Mouse (Mus musculus) skeletal muscle tissue, postnatal 0 days (tissue): ENCODE measurements around the gene Stfa2l1. TPM values are rescaled to one million over a fixed set of nuclear protein-coding genes. Genes with fewer than 3 reads are reported as not detected.

Experiments used
- polyA plus RNA-seq: library from polyadenylated mRNA; unstranded; fragments of >200 nt; fragmentation: Nextera tagmentation; extraction: Ambion mirVana; gene quantifications from 2 replicates; pipeline ENCODE4 v1.2.1, GENCODE M21; 2015

Gene Stfa2l1
- 1.7 and 1.8 TPM in 2 replicates for polyA plus RNA-seq

DNA sequence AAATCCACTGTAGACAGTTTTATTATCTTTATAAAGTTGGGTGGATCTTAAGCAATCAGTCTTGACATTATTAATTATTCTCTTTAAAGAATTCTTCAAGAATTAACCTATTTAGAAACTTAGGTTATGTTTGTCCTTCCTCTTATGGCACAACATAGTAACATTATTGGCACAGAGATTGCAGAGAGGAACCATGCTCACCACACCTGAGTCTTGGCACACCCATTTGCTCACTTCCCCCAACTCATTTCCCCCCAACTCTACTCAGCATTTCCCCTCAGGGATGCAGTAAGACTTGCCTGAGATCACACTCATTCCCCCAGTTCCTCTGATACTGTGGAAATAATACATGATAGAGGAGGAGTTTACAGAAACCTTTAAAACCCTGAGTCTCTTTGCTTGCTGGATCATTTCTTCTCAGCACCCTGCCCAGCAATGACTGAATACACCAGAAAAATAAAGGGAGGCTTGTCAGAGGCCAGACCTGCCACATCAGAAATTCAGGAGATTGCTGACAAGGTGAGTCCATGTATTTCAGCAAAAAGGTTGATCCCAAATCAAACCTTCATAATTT is at the start of gene Stfa2l1:
TSS of gene Stfa2l1 (plus strand) at position 410 of the 574 bp plus-strand sequence.

DNA sequence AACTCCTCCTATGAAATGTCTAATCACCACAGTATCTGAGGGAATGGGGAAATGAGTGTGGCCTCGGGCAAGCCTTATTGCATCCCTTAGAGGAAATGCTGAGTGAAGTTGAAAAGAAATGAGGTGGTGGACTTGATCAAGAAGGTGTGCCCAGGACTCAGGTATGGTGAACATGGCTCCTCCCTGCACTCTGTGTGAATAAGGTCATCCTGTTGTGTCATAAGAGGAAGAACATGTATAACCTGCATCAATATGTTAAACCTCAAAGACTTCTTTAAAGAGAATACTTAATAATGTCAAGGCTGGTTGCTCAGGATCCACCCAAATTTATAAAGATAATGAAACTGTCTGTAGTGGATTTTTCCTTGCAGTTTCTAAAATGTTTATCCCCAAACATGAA is 25.5 kb upstream of the Stfa2l1 start, which contains the start of gene Csta1:
TSS of gene Csta1 (minus strand) at position 101 of the 400 bp plus-strand sequence.

DNA sequence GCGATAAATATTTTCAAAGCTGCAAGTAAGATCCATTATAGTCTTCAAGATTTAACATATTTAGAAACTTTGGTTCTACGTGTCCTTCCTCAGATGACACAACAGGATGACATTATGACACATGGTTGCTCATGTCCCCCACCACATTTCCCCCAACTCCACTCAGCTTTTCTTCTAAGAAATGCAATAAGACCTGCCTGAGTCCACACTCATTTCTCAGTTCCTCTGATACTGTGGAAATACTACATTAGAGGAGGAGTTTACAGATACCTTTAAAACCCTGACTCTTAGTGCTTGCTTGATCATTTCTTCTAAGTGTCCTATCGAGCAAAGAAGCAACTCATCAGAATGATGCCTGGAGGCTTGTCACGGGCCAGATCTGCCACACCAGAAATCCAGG is 27.3 kb downstream of the Stfa2l1 start, which contains the start of gene Gm5483:
TSS of gene Gm5483 (plus strand) at position 301 of the 400 bp plus-strand sequence.

DNA sequence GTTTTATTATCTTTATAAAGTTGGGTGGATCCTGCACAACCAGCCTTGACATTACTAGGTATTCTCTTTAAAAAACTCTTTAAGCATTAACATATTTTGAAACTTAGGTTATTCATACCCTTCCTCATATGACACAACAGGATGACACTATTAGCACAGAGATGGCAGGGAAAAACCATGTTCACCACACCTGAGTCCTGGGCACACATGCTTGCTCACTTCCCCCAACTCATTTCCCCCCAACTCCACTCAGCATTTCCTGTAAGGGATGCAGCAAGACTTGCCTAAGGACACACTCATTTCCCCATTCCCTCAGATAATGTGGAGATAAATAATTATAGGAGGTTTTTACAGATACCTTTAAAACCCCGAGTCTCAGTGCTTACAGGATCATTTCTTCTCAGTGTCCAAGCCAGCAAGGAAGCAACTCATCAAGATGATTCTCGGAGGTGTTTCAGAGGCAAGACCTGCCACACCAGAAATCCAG is 53.4 kb downstream of the Stfa2l1 start, which contains the start of gene Gm5416:
TSS of gene Gm5416 (plus strand) at position 437 of the 487 bp plus-strand sequence.

Other genes with a start within 250 kb of the Stfa2l1 start
- gene Parp9, start 218.3 kb upstream of the Stfa2l1 start, polyA plus RNA-seq: 7.3 TPM in 2 replicates
- gene Dtx3l, start 217.7 kb upstream of the Stfa2l1 start, polyA plus RNA-seq: 3.4 and 4.0 TPM in 2 replicates
- 26.2 and 28.8 TPM in 2 replicates for gene Kpna1, start 178.1 kb upstream of the Stfa2l1 start, polyA plus RNA-seq
- gene Wdr5b, start 115.6 kb upstream of the Stfa2l1 start, polyA plus RNA-seq: 5.3 and 5.9 TPM in 2 replicates
- 265 and 287 TPM in 2 replicates for gene Fam162a, start 85.2 kb upstream of the Stfa2l1 start, polyA plus RNA-seq
- gene Ccdc58, start 85.1 kb upstream of the Stfa2l1 start, polyA plus RNA-seq: 65.8 and 66.0 TPM in 2 replicates
- 5.2 TPM in 1 of 2 replicates, not detected in the other for gene Csta1, start 25.6 kb upstream of the Stfa2l1 start, polyA plus RNA-seq
- 1.6 and 3.9 TPM in 2 replicates for gene Gm5483, start 27.4 kb downstream of the Stfa2l1 start, polyA plus RNA-seq
- gene Gm5416, start 53.6 kb downstream of the Stfa2l1 start, polyA plus RNA-seq: not detected in 2 replicates
- gene 2010005H15Rik, start 64.7 kb downstream of the Stfa2l1 start, polyA plus RNA-seq: 0.51 and 1.3 TPM in 2 replicates
- 3.5 and 39.7 TPM in 2 replicates for gene Stfa1, start 120.1 kb downstream of the Stfa2l1 start, polyA plus RNA-seq
- gene BC117090, start 177.5 kb downstream of the Stfa2l1 start, polyA plus RNA-seq: 0.78 TPM in 1 of 2 replicates, not detected in the other
- 3.8 and 147 TPM in 2 replicates for gene BC100530, start 210.9 kb downstream of the Stfa2l1 start, polyA plus RNA-seq